Mouse (Mus musculus) brain, embryonic 14.5 days (tissue): ENCODE results near the gene Myo1d.

Source experiments
- CTCF ChIP-seq: fragments of 200-500 bp; IDR thresholded peaks from 2 replicates; pipeline ENCODE4 v1.5.1; 2012; ENCODE audit warnings: inconsistent platforms, mild to moderate bottlenecking, moderate library complexity, borderline replicate concordance; ENCODE audit not compliant: insufficient read depth, insufficient read length; ENCODE audit errors: extremely low read depth
- POLR2A ChIP-seq: fragments of 200-500 bp; IDR thresholded peaks from 2 replicates; pipeline ENCODE4 v1.6.1; 2012; ENCODE audit warnings: mild to moderate bottlenecking, inconsistent platforms, borderline replicate concordance; ENCODE audit not compliant: poor library complexity, insufficient read depth, insufficient read length, severe bottlenecking; ENCODE audit errors: extremely low read depth

DNA sequence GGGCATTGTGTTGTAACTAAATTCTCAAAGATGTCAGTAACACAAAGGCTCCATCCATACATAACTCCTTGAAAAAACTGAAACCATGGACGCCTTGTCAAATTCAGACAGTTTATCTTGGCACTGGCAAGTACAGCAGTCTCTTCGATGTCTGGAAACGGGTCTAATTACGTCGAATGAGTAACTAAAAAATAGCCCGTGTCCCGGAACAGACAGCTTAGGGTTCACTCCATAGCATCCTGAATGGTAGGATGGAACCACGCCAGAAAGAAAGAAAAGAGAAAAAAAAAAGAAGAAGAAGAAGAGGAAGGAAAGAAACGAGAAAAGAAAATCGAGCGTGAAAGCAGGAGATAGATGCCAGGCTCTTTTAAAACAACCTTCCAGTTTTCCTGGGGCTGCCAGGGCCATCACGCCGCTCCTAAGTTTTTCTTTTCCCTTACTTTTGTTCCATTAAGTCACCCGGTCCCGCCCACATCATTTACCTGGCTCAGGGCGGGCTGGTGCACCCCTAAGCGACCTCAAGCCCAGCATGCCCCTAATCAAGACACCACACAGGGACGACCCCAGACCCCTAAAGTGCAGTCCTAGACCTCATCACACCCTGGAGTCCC is 804 bp downstream of the Myo1d start:
- TF ChIP-seq CTCF = no peak
- TF ChIP-seq POLR2A = no peak
